Mouse (Mus musculus) hindbrain, embryonic 14.5 days (tissue): ENCODE data around the gene Foxp1. TPM values are rescaled to one million over a fixed set of nuclear protein-coding genes. Genes with fewer than 3 reads are reported as not detected.

Source experiments
- ATAC-seq: fragments of 200-750 bp; cut with Nextera tagmentation; 2 replicates; pipeline ENCODE4 v1.8.0; 2017; ENCODE audit warnings: moderate number of reproducible peaks, mild to moderate bottlenecking, moderate TSS enrichment, moderate library complexity; ENCODE audit not compliant: low FRiP score
- DNase-seq: peaks from one replicate; pipeline ENCODE4 v3.0.0-alpha.2; 2015; ENCODE audit warnings: low spot score
- H3K27ac ChIP-seq: fragments of 300-500 bp; sonication (generic); 2 replicates; pipeline ENCODE4 v1.5.1; 2014; ENCODE audit warnings: mild to moderate bottlenecking, moderate library complexity
- H3K27me3 ChIP-seq: fragments of 300-500 bp; sonication (generic); 2 replicates; pipeline ENCODE4 v1.6.1; 2014; ENCODE audit warnings: mild to moderate bottlenecking, low read length, mixed read lengths; ENCODE audit not compliant: control insufficient read depth, insufficient read depth
- H3K36me3 ChIP-seq: fragments of 300-500 bp; sonication (generic); replicated peaks from 2 replicates; pipeline ENCODE4 v1.6.1; 2014; ENCODE audit not compliant: control insufficient read depth, insufficient read depth
- H3K4me1 ChIP-seq: fragments of 300-500 bp; sonication (generic); replicated peaks from 2 replicates; pipeline ENCODE4 v1.6.1; 2014; ENCODE audit warnings: antibody characterized with exemption, low read length, mixed read lengths; ENCODE audit not compliant: control insufficient read depth, insufficient read depth
- H3K4me2 ChIP-seq: fragments of 300-500 bp; sonication (generic); replicated peaks from 2 replicates; pipeline ENCODE4 v1.6.1; 2014; ENCODE audit warnings: mild to moderate bottlenecking, moderate library complexity
- H3K4me3 ChIP-seq: fragments of 300-500 bp; sonication (generic); replicated peaks from 2 replicates; pipeline ENCODE4 v1.5.1; 2014; ENCODE audit warnings: mild to moderate bottlenecking, low read length
- H3K9ac ChIP-seq: fragments of 300-500 bp; sonication (generic); 2 replicates; pipeline ENCODE4 v1.6.1; 2014
- H3K9me3 ChIP-seq: fragments of 300-500 bp; sonication (generic); 2 replicates; pipeline ENCODE4 v1.6.1; 2016; ENCODE audit warnings: low read length; ENCODE audit not compliant: control insufficient read depth
- WGBS: fragments of 180-500 bp; shearing (Covaris S2); extraction: QIAGEN DNeasy Blood & Tissue Kit; methylation state at CpG from one replicate; pipeline ENCODE4 v1.1.7; 2014; 5-methylcytosine and 5-hydroxymethylcytosine counted together
- polyA plus RNA-seq: library from polyadenylated mRNA; unstranded; fragments of >200 nt; fragmentation: Nextera tagmentation; extraction: Ambion mirVana; gene quantifications from 2 replicates; pipeline ENCODE4 v1.2.1, GENCODE M21; 2014

The Foxp1 gene
- polyA plus RNA-seq, 1 experiment from 2014 or later: 68.3 TPM

DNA sequence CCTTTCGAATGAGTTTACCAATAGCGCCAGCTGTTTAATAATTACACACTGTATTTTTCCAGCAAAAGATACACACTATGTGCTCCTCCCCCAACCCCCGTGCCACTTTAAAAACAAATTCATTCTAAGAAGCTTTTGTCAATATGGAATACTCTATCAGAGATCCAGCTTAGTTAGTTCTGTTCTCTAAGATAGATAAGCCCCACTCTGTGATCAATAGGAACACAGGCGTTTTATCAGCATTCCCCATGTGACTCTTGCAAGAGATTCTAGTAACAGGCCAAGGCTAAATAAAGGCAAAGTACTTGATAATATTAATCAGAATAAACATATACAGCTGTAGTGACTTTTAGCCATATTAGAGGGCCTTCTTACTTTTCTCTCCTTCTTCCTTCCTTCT, 368.8 kb downstream of the Foxp1 start:
- Histone ChIP-seq H3K4me2 (no peak overlapping the region), H3K9ac (no peak overlapping the region), H3K27ac (no peak overlapping the region), H3K4me3 (no peak overlapping the region), H3K36me3 (no peaks in the 10 kb centered on the region), H3K27me3 (no peaks in the 10 kb centered on the region), H3K9me3 (no peaks in the 10 kb centered on the region), H3K4me1 (no peaks in the 10 kb centered on the region)
- no peak for DNase-seq
- 93% methylated on average over 4 of the region's 4 CpGs for WGBS
- no peak for ATAC-seq

DNA sequence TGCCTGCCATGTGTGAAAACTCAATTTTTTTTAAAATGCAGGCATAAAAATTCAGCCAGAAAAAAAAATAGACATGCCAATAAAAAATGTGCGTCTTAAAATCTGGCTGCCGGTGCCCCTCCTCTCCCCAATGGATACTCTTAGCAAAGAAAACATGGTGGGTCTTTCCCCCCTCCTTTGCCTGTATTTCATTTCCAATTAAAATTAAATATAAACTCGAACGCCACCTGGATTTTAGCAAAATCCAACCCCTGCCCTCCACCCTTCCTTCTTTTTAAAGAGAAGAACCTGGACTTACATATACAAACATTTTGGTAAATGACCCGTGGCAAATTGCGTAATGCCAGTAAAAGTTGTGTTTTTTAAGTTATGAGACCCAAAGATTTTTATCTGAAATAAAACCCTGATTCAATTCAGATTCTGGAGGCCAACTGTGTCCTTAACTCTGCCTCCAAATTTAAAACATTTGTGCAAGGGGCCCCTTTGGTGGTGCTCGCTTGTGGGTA, 376.1 kb downstream of the Foxp1 start:
- Histone ChIP-seq H3K36me3 (no peaks in the 10 kb centered on the region), H3K4me3 (no peak overlapping the region), H3K9me3 (no peaks in the 10 kb centered on the region), H3K9ac (no peak overlapping the region), H3K27ac (no peak overlapping the region), H3K27me3 (no peaks in the 10 kb centered on the region), H3K4me2 (no peak overlapping the region), H3K4me1 (no peaks in the 10 kb centered on the region)
- ATAC-seq (no peak), DNase-seq (no peak)
- 92% methylated on average over 7 of the region's 7 CpGs for whole genome bisulfite sequencing

DNA sequence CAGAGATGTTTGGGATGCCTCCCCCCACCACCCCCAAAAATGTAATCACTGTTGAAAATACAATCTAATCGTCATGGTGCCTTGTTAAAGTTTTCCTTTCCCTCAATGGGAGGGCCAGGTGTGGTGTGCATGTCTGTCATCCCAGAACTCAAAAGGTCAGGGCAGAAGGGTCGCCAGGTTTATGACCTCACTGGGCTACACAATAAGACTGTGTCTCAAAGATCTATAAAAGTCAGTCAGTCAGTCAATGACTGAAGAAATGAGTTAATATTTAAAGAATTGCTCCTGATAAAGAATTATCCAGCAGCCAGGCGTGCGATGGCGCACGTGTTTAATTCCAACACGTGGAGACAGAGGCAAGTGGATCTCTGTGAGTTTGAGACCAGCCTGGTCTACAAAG, 377.5 kb downstream of the Foxp1 start:
- Histone ChIP-seq H3K36me3 (no peaks in the 10 kb centered on the region), H3K4me3 (no peak overlapping the region), H3K9ac (no peak overlapping the region), H3K4me1 (no peaks in the 10 kb centered on the region), H3K27me3 (no peaks in the 10 kb centered on the region), H3K9me3 (no peaks in the 10 kb centered on the region), H3K4me2 (no peak overlapping the region), H3K27ac (no peak overlapping the region)
- DNase-seq: no peak
- ATAC-seq: no peak
- 89% methylated on average over 7 of the region's 7 CpGs for WGBS

DNA sequence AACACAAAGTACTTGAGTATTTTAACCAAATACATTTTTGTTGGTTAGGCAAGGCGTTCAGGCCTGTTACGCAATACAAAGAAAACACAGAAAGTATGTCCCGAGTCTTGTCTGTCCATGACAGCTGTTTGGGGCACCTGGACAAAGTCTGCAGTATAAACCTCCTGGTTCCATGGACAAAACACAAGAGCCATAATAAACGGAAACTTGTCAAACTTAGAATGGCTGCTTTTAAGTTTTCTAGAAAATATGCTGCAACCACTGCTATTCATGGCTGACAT, 378.8 kb downstream of the Foxp1 start:
- 89% methylated on average over 4 of the region's 4 CpGs for WGBS
- no peaks in the 10 kb centered on the region for H3K27me3 ChIP-seq
- H3K4me2 ChIP-seq: no peak overlapping the region
- DNase-seq (no peak), ATAC-seq (no peak)
- H3K9me3 ChIP-seq: no peaks in the 10 kb centered on the region
- H3K4me3 ChIP-seq: no peak overlapping the region
- H3K4me1 ChIP-seq: no peaks in the 10 kb centered on the region
- H3K27ac ChIP-seq: no peak overlapping the region
- no peaks in the 10 kb centered on the region for H3K36me3 ChIP-seq
- H3K9ac ChIP-seq: no peak overlapping the region

DNA sequence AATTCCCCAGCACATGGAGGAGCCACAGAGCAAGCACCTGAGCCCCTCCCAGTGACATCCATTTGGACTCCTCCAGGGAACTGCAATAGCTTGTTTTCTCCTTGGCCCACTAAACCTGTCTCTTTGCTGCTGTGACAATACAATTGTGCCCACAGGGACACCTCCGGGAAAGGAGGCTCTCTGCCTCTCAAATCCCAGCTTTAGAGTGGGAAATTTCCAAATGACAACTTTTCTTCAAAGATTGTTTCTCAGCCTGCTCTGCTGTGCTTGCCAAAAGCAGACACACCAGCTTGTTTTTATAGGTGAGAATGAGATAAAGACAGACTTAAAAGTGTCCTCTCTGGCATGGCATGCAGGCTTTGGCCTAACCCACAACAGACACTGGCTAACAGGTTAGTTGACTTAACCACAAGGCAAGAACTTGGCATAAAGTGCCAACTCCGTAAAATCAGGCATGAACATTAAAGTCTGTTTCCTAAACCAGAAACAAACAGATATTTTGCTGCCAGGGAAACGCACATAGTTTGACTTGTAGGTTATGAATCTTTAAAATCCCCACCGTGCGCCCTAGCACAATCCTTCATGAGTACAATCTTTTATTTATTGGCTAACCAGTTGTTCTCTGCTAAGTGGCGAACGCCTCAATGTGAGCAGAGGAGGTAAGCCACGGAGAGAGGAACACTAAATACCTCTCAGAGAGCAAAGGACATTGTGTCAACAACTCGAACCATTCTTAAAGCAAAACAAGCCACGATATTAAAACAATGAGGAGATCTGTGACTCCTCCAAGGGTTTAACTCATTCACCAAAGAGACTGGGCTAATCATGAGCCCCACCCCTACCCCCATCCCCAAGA, 379.4 kb downstream of the Foxp1 start:
- Histone ChIP-seq H3K4me1 (0 out of 2 replicates have a peak, but pooled peaks cover under 1% of the 10 kb centered on the region), H3K36me3 (no peaks in the 10 kb centered on the region), H3K4me3 (no peak overlapping the region), H3K27me3 (no peaks in the 10 kb centered on the region), H3K4me2 (no peak overlapping the region), H3K9me3 (no peaks in the 10 kb centered on the region), H3K9ac (no peak overlapping the region), H3K27ac (no peak overlapping the region)
- WGBS: 71% methylated on average over 10 of the region's 10 CpGs
- ATAC-seq (no peak), DNase-seq (no peak)

DNA sequence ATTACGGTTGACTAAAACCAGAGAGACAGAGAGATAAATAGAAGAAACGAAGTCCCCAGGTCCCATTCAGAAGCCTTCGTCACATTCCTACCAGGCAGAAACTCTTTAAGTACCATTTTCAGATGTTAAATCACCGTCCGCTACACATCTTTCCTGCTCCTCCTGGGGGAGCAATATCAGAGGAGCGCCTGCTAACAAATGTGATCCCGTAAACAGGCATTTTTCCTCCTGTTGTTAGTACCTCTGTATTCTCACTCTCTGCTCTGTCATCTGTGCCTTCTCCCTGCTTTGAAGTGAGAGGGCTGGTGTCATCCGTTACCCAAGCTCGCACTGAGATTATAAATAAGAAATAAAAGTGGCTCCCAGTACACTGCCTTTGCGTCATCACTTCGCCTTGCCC, 384.5 kb downstream of the Foxp1 start:
- Histone ChIP-seq H3K27ac (no peak overlapping the region), H3K4me1 (peaks cover 25% of the 10 kb centered on the region), H3K9me3 (no peaks in the 10 kb centered on the region), H3K4me3 (no peak overlapping the region), H3K4me2 (no peak overlapping the region), H3K36me3 (no peaks in the 10 kb centered on the region), H3K27me3 (no peaks in the 10 kb centered on the region), H3K9ac (no peak overlapping the region)
- DNase-seq (no peak), ATAC-seq (no peak)
- WGBS: 44% methylated on average over 11 of the region's 11 CpGs

DNA sequence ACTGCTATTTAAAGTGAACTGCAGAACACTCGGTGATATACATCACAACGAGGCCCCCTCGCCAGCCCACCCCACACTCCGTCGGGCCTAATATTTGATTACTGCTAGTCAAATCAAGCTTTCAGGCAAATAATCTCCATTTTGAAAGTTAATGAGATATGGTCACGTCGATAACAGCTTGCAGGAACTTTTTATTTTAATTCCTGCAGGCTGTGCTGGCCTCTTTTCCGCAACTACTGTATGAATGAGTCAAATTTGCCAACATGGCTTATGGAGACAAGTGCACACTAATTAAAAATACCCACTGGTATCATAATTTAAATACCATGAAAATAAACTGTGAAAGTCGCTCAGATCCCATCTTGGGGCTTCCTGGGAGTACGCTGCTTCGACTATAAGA, 385.4 kb downstream of the Foxp1 start:
- WGBS: 66% methylated on average over 11 of the region's 11 CpGs
- Histone ChIP-seq H3K4me1 (peaks cover 25% of the 10 kb centered on the region), H3K4me3 (no peak overlapping the region), H3K27ac (no peak overlapping the region), H3K27me3 (no peaks in the 10 kb centered on the region), H3K9me3 (no peaks in the 10 kb centered on the region), H3K9ac (no peak overlapping the region), H3K4me2 (no peak overlapping the region), H3K36me3 (no peaks in the 10 kb centered on the region)
- DNase-seq (no peak), ATAC-seq (no peak)

DNA sequence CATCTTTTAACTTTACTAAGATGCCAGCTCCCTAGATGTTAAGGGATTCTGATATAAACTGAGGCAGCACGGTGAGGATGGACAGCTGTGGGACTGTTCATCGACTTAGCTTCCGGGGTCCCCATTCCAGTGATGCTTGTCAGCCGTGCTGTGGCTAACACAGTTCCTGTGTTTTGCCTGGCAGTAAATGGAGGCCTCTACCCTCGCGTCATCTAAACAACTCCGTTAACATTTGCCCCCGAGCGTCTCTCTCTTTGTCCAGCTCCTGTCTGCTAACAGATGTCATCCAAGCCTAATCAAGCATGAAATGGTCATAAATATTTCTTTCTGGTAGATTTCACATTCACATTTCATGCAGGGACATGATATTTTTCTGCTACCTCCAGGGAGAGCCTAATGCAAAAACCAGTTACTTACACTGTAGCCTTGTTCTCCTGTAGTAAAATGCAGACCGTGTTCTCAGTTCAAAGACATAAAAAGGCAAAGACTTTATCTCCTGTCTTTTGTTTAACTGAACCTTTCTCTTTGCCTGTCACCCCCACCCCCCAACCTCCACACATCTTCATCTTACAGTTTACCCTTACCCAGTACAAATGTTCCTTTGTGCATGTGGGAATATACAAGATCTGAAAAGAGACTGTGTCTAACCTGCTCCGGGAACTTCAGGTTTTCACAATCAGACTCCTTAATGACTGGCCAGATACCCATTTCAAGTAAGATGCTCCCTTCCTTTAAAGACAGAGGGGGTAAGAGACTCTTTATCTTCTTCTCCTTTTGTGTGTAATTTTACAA, 386.4 kb downstream of the Foxp1 start:
- Histone ChIP-seq H3K27me3 (no peaks in the 10 kb centered on the region), H3K27ac (no peak overlapping the region), H3K9ac (no peak overlapping the region; the same call in 1 of the 2 replicates), H3K4me1 (peaks cover 25% of the 10 kb centered on the region), H3K9me3 (no peaks in the 10 kb centered on the region), H3K36me3 (no peaks in the 10 kb centered on the region), H3K4me2 (no peak overlapping the region), H3K4me3 (no peak overlapping the region)
- WGBS: 14% methylated on average over 11 of the region's 11 CpGs
- DNase-seq (no peak), ATAC-seq (no peak)

DNA sequence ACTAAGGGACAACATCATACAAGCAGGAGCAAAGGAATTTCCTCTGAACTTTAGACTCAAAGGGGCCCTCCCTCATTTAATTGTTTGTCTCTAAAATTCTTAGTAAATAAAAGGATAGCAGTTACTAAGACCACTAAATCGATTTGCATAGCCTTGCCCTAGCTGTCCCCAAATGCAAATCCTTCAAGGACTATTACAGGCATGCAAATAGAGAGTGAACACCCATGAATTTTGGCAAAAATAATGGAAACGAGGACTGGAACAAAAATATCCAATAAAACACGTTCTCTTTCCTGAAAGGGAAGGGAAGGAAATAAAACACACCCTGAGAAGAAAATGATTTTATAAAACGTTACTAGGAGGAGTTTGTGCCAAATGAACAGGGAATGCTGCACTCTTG, 390.7 kb downstream of the Foxp1 start:
- Histone ChIP-seq H3K4me1 (peaks cover 12% of the 10 kb centered on the region), H3K36me3 (no peaks in the 10 kb centered on the region), H3K9me3 (no peaks in the 10 kb centered on the region), H3K4me2 (no peak overlapping the region), H3K4me3 (no peak overlapping the region), H3K9ac (no peak overlapping the region), H3K27ac (no peak overlapping the region), H3K27me3 (no peaks in the 10 kb centered on the region)
- WGBS: 59% methylated on average over 4 of the region's 4 CpGs
- DNase-seq: no peak
- no peak for ATAC-seq
